ENCODE assay signal across 13 mouse cellular contexts in genomic region chr8:72352951-72353699, GRCm38 (mm10). TPM values are rescaled to one million over a fixed set of nuclear protein-coding genes. Genes with fewer than 3 reads are reported as not detected.
A peak's percentile ranks its signal among the peaks of the same experiment; 100 is the strongest.
DNase-seq lines count a peak whose midpoint lies in the region; ATAC-seq and TF ChIP-seq lines count a peak whose summit lies in the region.
"Had no signal": no experiment of that assay in that cellular context is flagged by ENCODE, and none has a peak within 500 bp of the region (broad histone marks: within the 10 kb centered on the region; RNA-seq: fewer than 3 reads in every experiment).

No protein-coding gene starts in this region.

- TF ChIP-seq POLR2A in spleen, adult 2 months (IDR thresholded peaks at IDR 0.05; ENCODE audit: low read depth, low read length): no peak
- TF ChIP-seq POLR2A in small intestine, adult 2 months (IDR thresholded peaks at IDR 0.05; ENCODE audit: low read depth, low read length): no peak

- H3K9me3 ChIP-seq in heart, embryonic 15.5 days (replicated peaks): no peaks in the 10 kb centered on the region
- H3K9me3 ChIP-seq in kidney, embryonic 14.5 days (ENCODE audit: control insufficient read depth, low read length): no peaks in the 10 kb centered on the region
- H3K9me3 ChIP-seq: hindbrain, embryonic 15.5 days; limb, embryonic 13.5 days; neural tube, embryonic 13.5 days had no signal

- no peak overlapping the region for H3K4me3 ChIP-seq in heart, embryonic 15.5 days
- H3K4me3 ChIP-seq in spleen, adult 2 months (ENCODE audit: extremely low read depth, insufficient read depth, insufficient read length): no peak overlapping the region
- H3K4me3 ChIP-seq in kidney, embryonic 14.5 days (ENCODE audit: low read length): no peak overlapping the region
- no peak overlapping the region for H3K4me3 ChIP-seq in small intestine, adult 2 months (ENCODE audit: low read depth, low read length)
- H3K4me3 ChIP-seq: erythroblast, embryonic 14.5 days; hindbrain, embryonic 15.5 days; limb, embryonic 13.5 days; neural tube, embryonic 13.5 days had no signal

- 58% methylated on average over 8 of the region's 8 CpGs for WGBS in heart, embryonic 15.5 days
- 64% methylated on average over 8 of the region's 8 CpGs for WGBS in spleen, adult 2 months
- 80% methylated on average over 8 of the region's 8 CpGs for WGBS in kidney, embryonic 14.5 days
- 85% methylated on average over 8 of the region's 8 CpGs for WGBS in small intestine, adult 2 months

- intact Hi-C loops in heart, postnatal 14 days (cut with DNase I): no loop called here

- H3K36me3 ChIP-seq in heart, embryonic 15.5 days: peaks cover 23% of the 10 kb centered on the region
- no peaks in the 10 kb centered on the region for H3K36me3 ChIP-seq in spleen, adult 2 months (ENCODE audit: control insufficient read depth, insufficient read depth, low read length)
- H3K36me3 ChIP-seq in kidney, embryonic 14.5 days (ENCODE audit: control insufficient read depth, insufficient read depth, low read length): peaks cover 32% of the 10 kb centered on the region
- peaks cover 6% of the 10 kb centered on the region; the same call in 1 of the 2 replicates for H3K36me3 ChIP-seq in small intestine, adult 2 months (ENCODE audit: control insufficient read depth, insufficient read depth, low read length)

- H3K27me3 ChIP-seq in heart, embryonic 15.5 days: no peaks in the 10 kb centered on the region
- no peaks in the 10 kb centered on the region for H3K27me3 ChIP-seq in spleen, adult 2 months (ENCODE audit: control insufficient read depth, insufficient read depth, low read length)
- H3K27me3 ChIP-seq in kidney, embryonic 14.5 days (ENCODE audit: control insufficient read depth, insufficient read depth, low read length): no peaks in the 10 kb centered on the region
- no peaks in the 10 kb centered on the region for H3K27me3 ChIP-seq in small intestine, adult 2 months (ENCODE audit: control insufficient read depth, insufficient read depth, low read length)
- H3K27me3 ChIP-seq: hindbrain, embryonic 15.5 days; limb, embryonic 13.5 days; neural tube, embryonic 13.5 days had no signal

- peak; percentile 77 for ATAC-seq in heart, embryonic 15.5 days (replicated peaks; ENCODE audit: insufficient number of reproducible peaks, insufficient read depth, low FRiP score, low read depth)
- ATAC-seq in kidney, embryonic 14.5 days (ENCODE audit: low FRiP score, low TSS enrichment): peak; percentile 59

- TF ChIP-seq CTCF in spleen, adult 2 months (IDR thresholded peaks at IDR 0.05; ENCODE audit: extremely low read depth, insufficient read depth, insufficient read length, insufficient replicate concordance): no peak
- TF ChIP-seq CTCF in small intestine, adult 2 months (IDR thresholded peaks at IDR 0.05; ENCODE audit: extremely low read depth, insufficient read length, insufficient replicate concordance, low read depth, low read length): no peak

- H3K9ac ChIP-seq in heart, embryonic 15.5 days: no peak overlapping the region
- H3K9ac ChIP-seq in kidney, embryonic 14.5 days (ENCODE audit: low read depth, low read length): no peak overlapping the region
- H3K9ac ChIP-seq: hindbrain, embryonic 15.5 days; limb, embryonic 13.5 days; neural tube, embryonic 13.5 days had no signal

- peak overlapping the region; percentile 56 for H3K27ac ChIP-seq in heart, embryonic 15.5 days
- H3K27ac ChIP-seq in spleen, adult 2 months (ENCODE audit: insufficient read depth, low read length): peak overlapping the region; percentile 96
- H3K27ac ChIP-seq in kidney, embryonic 14.5 days (ENCODE audit: low read depth, low read length): no peak overlapping the region
- H3K27ac ChIP-seq in small intestine, adult 2 months (ENCODE audit: insufficient read depth, low read depth, low read length): peak overlapping the region; percentile 21; the same call in 1 of the 2 replicates
- H3K27ac ChIP-seq: hindbrain, embryonic 15.5 days; limb, embryonic 13.5 days; neural tube, embryonic 13.5 days had no signal

- H3K4me1 ChIP-seq in heart, embryonic 15.5 days (replicated peaks): peaks cover 34% of the 10 kb centered on the region
- peaks cover 74% of the 10 kb centered on the region for H3K4me1 ChIP-seq in spleen, adult 2 months (ENCODE audit: control insufficient read depth, insufficient read depth, insufficient read length)
- H3K4me1 ChIP-seq in kidney, embryonic 14.5 days (ENCODE audit: control insufficient read depth, insufficient read depth, low read length): no peaks in the 10 kb centered on the region
- H3K4me1 ChIP-seq in small intestine, adult 2 months (ENCODE audit: control insufficient read depth, insufficient read depth, insufficient read length, low read length): peaks cover 6% of the 10 kb centered on the region
- H3K4me1 ChIP-seq: hindbrain, embryonic 15.5 days; limb, embryonic 13.5 days; neural tube, embryonic 13.5 days had no signal

- no peak for DNase-seq in heart, postnatal 14 days
- no peak for DNase-seq in spleen, adult 2 months (ENCODE audit: low read depth in 1 of 2, low spot score in 2 of 2)
- DNase-seq in spleen, postnatal 36 days (ENCODE audit: low spot score in 2 of 2): no peak
- no peak for DNase-seq in embryo, embryonic 10.5 days (ENCODE audit: low spot score)
- no peak for DNase-seq in embryo, embryonic 11 days

- H3K4me2 ChIP-seq in heart, embryonic 15.5 days: no peak overlapping the region
- H3K4me2 ChIP-seq in kidney, embryonic 14.5 days (replicated peaks; ENCODE audit: low read depth, low read length): no peak overlapping the region
- H3K4me2 ChIP-seq: hindbrain, embryonic 15.5 days; limb, embryonic 13.5 days; neural tube, embryonic 13.5 days had no signal

RNA-seq across cellular contexts. Expression of gene Klf2, which starts 34.3 kb away (rescaled TPM):
- 18.5 and 19.5 TPM in 2 replicates for polyA plus RNA-seq in heart, embryonic 15.5 days (2015; fragmentation: Nextera tagmentation; extraction: Ambion mirVana)
- 100 to 1,000 TPM; 113 to 115 TPM for total RNA-seq in heart, postnatal 14 days (2021)
- 219 and 378 TPM in 2 replicates for polyA plus RNA-seq in spleen, adult 2 months (2012; rRNA removed)
- 12.1 and 13.9 TPM in 2 replicates for polyA plus RNA-seq in kidney, embryonic 14.5 days (2014; fragmentation: Nextera tagmentation; extraction: Ambion mirVana)
- 21.4 and 24.7 TPM in 2 replicates for polyA plus RNA-seq in small intestine, adult 2 months (2012; rRNA removed)
- total RNA-seq: MEL had no signal

RNA-seq across cellular contexts. Expression of gene Gm10282, which starts 48.1 kb away (rescaled TPM):
- polyA plus RNA-seq in heart, embryonic 15.5 days (2015; fragmentation: Nextera tagmentation; extraction: Ambion mirVana): 14.8 and 15.9 TPM in 2 replicates
- total RNA-seq in heart, postnatal 14 days (2021): 1 to 10 TPM; 9.7 TPM
- polyA plus RNA-seq in spleen, adult 2 months (2012; rRNA removed): 1.4 and 1.7 TPM in 2 replicates
- polyA plus RNA-seq in kidney, embryonic 14.5 days (2014; fragmentation: Nextera tagmentation; extraction: Ambion mirVana): 32.7 and 38.4 TPM in 2 replicates
- 0.41 TPM in 1 of 2 replicates, not detected in the other for polyA plus RNA-seq in small intestine, adult 2 months (2012; rRNA removed)
